Mouse (Mus musculus) spleen, adult 2 months (tissue): ENCODE results near the gene Ryr2.

Experiments used
- CTCF ChIP-seq: fragments of 200-500 bp; IDR thresholded peaks from 2 replicates; pipeline ENCODE4 v1.5.1; 2011; ENCODE audit warnings: mild to moderate bottlenecking, inconsistent platforms; ENCODE audit not compliant: insufficient read depth, insufficient read length, insufficient replicate concordance; ENCODE audit errors: extremely low read depth
- POLR2A ChIP-seq: fragments of 200-500 bp; IDR thresholded peaks from 2 replicates; pipeline ENCODE4 v1.6.1; 2011; ENCODE audit warnings: low read depth, low read length, inconsistent platforms

DNA sequence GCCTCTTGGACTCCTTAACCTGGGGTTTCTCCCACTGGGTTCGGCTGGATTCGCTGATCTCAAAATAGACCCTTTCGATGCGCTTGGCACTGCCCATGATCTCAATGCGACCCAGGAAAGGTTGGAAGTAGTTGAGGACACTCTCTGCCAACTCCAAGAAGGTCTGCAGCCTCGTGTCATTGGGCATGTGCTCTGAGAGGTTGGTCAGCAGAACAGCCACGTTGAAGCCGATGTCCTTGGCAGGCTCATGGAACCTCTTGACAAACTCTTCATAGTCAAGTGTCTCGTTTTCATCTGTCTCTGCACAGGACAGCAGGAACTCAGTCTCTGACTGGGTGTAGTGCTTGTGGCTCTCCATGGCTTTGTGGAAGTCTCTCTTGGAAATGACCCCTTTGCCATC, 511.3 kb downstream of the Ryr2 start:
- TF ChIP-seq CTCF (no peak), POLR2A (no peak)
